Mouse (Mus musculus) MN1 (cell line): ENCODE measurements at regions not wholly inside any gene's neighbourhood (a gene's known extent, or its start where the extent isn't known, plus 50 kb on each side); places are given as distances from the start of the nearest gene placed in this dataset.

Experiments used
- DNase-seq: peaks from one replicate; pipeline ENCODE4 v3.0.0-alpha.2; 2016; ENCODE audit warnings: low spot score

- no peak for DNase-seq
These were observed 532.9 kb downstream of the Tshz3 start for GRCm38 (mm10) chr7:37230641-37231347.

DNA sequence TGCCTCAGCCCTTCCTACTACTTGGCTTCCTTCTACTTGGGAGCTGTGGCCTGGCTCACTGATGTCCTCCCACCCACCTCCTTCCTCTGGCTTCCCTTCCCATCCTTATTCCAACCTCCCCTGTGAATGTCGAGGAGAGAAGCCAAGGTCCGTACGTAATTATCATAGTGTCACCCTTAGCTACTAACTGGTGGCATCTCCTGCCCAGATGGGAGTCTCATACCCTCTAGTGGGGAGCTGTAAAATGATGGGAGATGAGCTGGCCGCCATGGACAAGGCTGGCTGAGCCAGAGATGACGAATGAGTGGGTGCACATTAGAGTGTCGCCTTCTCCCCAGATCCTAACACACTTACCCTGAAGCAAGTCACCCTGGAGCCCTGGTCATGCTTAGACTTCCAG lies 532.6 kb downstream of the Zfp536 start:
- no peak for DNase-seq

DNA sequence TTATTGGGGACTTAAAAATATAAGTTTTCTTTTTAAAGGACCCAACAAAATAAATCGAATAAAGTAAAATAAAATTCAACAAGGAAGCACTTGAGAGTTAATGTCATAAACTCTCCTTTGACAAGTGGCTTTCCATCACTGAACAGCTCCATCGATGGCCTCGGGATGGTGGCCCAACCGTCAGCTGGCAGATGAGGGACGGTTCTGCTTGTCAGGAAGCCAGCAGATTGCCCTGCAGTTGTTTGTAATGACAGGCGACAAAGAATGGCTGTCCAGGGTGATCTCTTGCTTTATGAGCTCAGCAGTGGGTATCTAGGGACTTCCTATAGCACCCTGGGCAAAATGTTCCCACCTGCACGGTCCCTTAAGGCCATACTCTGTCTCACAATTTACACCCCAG lies 531.7 kb downstream of the Zfp536 start:
- no peak for DNase-seq

DNA sequence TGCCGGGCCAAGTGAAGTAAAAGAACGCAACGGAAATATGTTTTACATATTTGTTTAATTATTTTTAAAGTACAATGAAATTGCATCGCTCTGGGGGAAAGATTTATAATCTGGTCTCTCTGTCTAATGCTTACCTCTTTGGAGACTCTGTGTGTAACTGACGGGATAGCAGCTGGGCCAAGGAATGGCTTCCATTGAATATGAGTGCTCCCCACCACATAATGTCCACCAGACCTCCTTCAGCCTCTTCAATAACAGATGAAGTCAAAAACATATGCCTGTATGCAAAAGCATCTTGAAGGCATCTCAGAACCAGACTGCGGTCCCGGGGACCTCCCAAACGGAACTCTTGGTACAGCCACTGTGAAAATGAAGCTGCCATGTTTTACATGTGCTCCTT lies 531.0 kb downstream of the Zfp536 start:
- DNase-seq: no peak

DNA sequence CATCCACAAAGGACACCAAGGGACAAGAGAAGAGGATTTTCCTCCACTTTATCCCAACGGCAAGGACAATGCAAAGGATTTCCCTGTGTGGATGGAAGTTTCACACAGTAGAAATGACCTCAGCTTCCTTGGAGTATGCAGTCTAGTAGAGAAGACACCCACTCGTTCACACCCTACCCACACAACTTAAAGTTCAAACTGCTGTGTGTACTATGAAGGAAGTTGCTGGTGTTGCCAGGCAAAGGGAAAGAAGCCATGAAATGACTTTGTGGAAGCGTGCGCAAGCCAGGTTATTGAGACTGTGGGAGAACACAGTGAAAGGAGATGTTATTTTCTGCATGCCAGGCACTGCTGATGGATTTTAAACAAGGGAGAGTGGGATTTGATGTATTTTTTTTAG lies 527.3 kb downstream of the Zfp536 start:
- DNase-seq: no peak

DNA sequence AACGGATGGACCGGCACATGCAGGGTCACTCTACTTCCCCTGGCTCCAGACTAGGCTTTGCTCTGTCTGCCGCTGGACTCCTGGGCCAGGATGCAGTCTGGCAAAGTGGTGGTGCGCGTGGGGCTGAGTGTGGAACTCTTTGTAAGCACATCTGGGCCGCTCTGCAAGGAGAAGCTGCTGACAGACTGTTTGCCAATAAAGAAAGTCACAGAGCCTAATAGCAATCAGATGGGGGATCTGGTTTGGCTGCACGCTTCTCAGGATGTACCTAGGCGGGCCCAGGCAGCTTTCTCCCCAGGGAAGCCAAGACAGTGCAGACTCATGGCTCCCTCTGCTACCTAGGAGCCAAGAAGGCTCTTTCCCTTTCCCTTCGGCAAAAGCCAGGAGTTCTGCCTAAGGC lies 519.0 kb downstream of the Zfp536 start:
- no peak for DNase-seq

GRCm38 (mm10) chr7:37255840-37256239 lies 517.6 kb downstream of the Zfp536 start:
- DNase-seq: no peak

- DNase-seq: no peak
These were observed 514.1 kb downstream of the Zfp536 start for GRCm38 (mm10) chr7:37259293-37259692.

GRCm38 (mm10) chr7:37262846-37263245 lies 510.6 kb downstream of the Zfp536 start:
- DNase-seq: no peak

DNA sequence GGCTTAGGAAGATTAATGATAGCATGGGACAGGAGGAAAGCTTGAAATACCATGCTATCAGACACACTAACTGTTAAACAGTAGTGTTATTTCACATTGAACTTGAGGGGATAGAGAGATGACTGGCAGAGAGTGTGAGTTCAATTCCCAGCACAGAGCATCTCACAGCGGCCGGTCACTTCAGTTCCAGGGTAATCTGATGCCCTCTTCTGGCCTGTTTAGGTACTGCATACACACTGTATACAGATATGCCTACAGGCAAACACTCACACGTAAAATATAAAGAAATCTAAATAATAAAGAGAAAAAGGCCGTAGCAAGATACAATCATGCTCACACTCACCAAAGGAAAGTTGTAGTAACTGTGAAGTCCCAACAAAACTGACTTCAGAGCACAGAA lies 506.0 kb downstream of the Zfp536 start:
- no peak for DNase-seq

- DNase-seq: no peak
These were observed 502.6 kb downstream of the Zfp536 start for GRCm38 (mm10) chr7:37270841-37271240.

- no peak for DNase-seq
These were observed 483.4 kb downstream of the Zfp536 start for GRCm38 (mm10) chr7:37290018-37290417.

- DNase-seq: no peak
These were observed 482.9 kb downstream of the Zfp536 start for GRCm38 (mm10) chr7:37290493-37291045.

DNA sequence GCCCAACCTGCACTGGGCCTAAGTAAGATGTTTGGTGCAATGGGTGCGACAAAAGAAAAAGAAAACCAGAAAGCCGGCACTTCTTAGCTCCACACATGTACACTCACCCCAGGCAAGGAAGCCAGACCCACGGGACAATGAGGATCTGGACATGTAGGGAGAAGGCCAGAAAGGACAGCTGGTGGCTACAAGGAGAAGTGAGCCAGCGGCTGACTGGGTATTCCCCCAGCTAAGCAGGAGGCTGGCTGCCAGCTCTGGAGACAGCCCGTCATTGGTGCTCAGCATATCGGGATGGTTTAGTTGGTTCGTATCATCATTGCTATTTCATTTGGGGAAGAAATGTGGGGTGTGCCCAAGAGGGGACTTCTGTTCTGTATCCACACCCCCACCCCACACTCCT lies 481.7 kb downstream of the Zfp536 start:
- DNase-seq: no peak

DNA sequence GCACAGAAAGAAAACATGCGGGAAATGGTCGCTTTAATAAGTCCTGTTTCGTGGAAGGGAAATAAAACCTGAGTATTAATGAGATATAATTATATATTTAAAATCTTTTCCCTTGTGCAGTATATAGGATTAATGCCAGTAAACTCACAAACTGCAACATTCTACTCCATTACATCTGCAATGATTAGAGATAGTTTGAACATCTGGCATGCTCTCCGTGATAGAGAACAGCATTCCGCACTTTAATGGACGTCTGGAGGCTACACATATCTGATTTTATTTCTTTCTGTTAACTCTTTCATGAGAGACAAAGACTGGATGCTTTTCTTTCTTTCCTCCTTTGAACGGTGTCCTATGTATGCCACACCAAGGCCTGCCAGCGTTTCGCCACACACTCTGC lies 480.9 kb downstream of the Zfp536 start:
- DNase-seq: no peak

DNA sequence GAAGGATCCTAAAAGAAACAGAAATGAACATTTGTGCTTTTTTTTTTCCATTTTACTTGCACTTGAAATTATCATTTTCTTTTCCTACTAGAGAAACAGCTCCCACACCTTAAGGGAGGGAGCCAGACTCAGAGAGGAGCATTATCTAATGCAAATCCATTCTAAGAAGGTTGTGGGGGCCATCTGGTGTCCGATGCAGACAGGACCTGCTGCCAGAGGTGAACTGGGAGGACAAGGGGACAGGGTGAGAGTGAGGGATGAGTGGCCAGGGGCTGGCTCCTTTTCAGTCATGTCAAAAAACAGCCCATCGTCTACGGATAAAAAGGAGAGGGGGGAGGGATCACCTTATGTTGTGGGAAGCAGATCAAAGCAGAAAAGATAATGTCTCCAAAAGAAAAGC lies 474.6 kb downstream of the Zfp536 start:
- no peak for DNase-seq

DNA sequence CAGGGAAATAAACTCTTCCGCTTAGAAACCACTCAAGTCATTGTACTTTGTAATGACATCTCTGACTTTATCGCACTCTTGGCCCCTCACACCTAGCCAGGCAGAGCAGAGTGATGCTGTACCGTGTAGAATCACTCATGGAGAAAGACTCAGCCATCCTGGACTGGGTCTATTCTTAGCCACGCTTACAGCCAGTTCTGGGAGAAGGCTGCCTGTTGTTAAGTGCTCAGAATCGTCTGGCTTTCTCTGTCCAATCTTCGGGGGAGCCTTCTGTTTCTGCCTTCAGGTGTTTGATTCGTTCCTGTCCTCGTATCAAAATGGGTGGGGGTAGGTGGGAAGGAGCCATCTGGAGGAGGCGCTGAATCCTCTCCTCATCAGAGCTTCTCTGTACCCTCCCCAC lies 468.0 kb downstream of the Zfp536 start:
- DNase-seq: no peak

DNA sequence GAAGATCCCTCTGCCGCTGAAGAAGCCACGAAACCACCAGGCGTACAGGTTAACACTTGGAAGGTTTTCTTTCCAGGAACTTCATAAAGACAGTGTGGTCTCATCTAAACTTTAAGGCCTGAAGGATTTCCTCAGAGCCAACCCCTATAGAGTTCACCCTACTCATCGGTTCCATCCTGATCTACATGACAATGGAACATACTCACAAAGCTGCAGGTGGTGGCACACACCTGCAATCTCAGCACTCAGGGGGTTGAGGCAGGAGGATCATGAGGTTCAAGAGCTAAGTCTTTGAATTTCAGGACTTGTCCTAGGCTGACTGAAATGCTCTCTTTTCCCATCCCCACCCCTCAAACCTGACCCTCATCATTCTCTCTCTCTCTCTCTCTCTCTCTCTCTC lies 466.2 kb downstream of the Zfp536 start:
- no peak for DNase-seq

DNA sequence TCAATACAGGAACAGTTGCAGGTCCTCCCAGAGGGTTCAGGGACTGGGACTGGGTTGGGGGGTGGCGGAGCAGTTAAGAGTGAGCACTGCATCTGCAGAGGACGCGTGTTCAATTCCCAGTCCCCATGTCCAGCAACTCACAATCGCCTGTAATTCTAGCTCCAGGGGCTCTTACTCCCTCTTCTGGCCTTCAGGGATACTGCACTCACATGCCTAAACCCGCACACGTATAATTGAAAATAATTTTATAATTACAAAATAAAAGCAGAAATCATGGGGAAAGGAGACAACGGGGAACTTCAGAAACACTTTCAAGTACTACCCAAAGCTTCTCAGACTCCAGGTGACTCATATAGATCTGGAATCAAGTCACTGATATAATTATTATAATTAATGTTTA lies 448.8 kb downstream of the Zfp536 start:
- DNase-seq: no peak

GRCm38 (mm10) chr7:37333451-37333850 lies 440.0 kb downstream of the Zfp536 start:
- no peak for DNase-seq

GRCm38 (mm10) chr7:37335212-37335611 lies 438.2 kb downstream of the Zfp536 start:
- DNase-seq: no peak

- no peak for DNase-seq
These were observed 437.1 kb downstream of the Zfp536 start for GRCm38 (mm10) chr7:37336171-37336850.

GRCm38 (mm10) chr7:37336851-37337531 lies 436.4 kb downstream of the Zfp536 start:
- DNase-seq: no peak
